Mouse (Mus musculus) layer of hippocampus, adult 9-10 months (tissue): Measurements from ENCODE around the gene Mvp.

Source experiments
- DNase-seq: peaks from one replicate; pipeline ENCODE4 v3.0.0; 2022; ENCODE audit warnings: low spot score

Gene Mvp

DNA sequence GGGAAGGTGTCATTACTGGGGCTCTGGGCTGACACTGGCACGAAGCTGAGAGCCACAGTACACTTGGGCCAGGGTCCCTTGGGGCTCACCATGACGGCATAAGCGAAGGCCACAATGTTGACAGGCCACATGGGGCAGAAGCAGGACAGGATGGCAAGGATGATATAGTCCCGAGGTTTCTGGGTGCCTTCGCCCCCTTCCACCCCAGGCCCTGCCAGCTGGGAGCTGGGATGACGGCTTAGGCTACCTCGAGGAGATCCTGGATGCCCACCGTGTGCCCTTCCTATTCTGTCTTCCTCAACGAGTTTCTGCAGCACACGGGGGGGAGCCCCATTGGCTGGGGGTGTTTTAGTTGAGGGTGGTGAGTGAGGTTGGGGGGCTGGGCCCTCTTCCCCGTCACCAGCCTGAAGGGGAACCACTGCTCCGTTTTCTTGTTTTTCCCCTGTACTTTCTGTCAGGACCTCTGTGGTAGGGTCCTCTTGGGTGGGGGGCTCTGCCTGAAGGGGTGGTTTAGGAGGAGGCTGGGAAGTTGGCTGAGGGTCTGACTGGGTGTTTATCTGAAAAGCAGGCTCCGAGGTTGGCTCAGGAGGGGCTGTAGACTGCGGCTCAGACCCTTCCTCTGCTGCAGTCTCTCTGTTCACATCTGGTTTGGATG, 5.0 kb upstream of the Mvp start:
- DNase-seq = no peak

DNA sequence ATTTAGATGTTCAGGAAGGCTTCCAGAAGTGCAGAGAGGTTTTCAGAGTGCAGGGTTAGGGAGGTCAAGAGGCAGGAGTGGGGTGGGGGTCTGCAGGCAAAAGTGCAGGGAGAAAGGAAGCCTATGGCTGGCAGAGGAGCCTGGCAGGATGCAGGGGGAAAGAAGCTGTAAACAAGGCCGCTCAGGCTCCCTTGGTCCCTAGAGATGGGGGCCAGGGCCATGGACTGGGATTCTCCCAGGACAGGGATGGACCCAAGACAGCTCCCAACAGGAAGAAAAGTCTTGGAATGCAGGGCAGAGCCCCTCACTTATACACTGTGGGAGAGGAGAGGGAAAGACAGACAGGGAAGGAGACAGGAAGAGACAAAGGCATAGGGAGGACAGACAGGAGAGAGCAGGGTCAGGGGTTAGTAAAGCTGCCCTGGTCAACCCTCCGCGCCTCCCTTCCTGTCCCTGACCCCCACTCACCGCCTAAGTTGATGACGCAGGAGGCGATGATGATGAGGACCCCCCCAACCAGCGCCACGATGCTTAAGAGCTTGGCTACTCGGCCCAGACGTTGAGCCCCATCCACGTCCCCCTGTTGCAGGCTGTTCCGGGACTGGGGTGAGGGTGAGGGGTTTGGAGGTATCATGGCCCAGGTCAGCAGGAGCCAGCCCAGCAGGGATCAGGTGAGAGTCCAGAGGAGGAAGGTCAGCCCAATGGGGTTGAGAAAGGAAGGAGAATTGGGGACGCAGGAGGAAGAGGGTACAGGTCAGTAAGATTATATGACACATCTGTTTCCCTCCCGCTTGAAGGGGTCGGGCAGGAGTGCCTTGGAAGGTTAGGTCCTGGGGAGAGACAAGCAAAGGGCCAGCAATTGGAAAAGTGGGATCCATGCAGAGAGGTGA, 4.2 kb upstream of the Mvp start:
- no peak for DNase-seq

DNA sequence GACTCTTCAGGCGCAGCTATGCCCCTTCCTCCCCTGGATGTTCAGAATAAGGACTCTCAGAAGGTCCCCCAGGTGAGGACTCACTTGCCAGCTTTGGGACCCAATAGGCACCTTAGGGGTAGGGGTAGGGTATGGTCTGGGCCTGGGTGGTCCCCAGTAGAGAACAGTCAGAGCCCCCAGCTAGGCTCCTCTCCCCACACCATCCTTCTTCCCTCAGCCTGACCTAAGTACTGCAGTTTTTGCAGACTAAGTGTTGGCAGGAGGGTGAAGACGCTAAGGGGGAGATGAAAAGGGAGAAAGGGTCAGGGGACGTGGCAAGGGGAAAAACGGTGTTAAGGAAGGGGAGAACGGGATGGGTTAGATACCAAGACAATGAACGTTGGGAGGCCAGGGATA, 3.5 kb upstream of the Mvp start:
- DNase-seq = no peak

DNA sequence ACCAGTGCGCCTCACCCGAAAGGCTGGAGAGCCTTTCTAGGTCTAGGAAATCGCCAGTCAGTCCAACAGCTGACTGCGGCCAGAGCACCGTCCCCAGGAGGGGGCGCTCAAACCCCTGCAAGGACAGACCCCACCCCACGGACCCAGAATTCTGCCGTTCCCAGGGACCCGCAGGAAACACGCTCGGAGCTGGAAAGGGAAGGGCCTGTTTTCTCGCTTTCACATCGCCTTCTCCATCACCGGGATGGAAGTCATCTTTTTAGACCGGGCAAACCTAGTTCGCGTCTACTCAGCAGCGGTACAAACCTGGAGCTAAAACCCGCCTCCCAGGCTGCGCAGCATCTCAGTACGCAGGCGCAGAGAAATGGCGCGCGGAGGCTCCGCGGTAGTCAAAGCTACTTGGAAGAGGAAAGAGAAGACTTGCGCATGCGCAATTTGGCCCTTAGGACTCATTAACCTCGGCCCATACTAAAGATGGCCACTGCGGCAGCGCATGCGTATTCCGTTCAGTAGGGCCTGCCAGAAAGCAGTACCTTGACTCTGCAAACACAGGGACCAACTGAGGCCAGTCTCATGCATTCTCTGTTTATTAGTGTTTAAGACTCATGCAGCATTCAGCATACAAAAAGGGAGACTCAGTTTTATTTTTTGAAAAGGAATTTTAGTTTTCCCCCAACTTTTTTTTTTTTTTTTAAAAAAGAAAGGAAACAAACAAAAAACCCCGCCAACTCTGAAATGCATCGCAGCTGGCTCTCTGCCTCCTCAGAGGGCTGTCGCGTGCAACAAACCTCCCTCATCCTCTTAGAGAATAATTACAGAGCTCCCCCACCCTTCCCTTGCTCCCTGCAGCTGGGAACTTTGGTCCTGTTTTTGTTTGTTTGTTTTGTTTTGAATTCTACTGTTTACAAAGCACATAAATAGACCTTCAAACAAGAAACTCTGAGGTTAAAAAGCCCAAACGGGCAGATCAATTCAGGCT, 2.8 kb upstream of the Mvp start, which contains the start of gene Pagr1a:
Gene Pagr1a (minus strand): TSS at position 382 of the 979 bp plus-strand sequence.
- peak; percentile 95 for DNase-seq

DNA sequence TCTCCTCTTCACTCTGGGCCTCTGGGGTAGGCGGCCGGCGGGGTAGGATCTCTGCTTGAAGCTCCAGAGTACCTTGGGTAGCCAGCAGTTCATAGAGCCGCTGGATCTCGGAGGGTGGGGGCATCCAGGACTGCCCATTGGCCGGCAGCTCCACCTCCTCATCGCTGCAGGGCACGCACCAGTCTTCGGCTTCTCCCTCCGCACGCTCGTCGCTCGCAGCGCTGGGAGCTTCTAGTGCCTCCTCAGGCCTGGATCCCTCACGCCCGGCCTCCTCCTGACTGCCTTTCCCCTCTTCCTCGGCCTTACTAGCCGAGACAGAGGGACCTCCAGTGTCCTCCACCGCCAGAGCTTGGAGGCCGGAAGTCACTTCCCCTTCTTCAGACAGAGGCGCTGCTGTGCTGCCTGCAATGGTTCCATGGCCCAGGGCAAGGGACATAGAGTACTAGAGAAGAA, 2.1 kb upstream of the Mvp start:
- no peak for DNase-seq

DNA sequence TGATC, 1.9 kb upstream of the Mvp start, which contains the start of gene Pagr1b:
Gene Pagr1b (minus strand): TSS at position 4 of the 5 bp plus-strand sequence.
- DNase-seq = no peak

DNA sequence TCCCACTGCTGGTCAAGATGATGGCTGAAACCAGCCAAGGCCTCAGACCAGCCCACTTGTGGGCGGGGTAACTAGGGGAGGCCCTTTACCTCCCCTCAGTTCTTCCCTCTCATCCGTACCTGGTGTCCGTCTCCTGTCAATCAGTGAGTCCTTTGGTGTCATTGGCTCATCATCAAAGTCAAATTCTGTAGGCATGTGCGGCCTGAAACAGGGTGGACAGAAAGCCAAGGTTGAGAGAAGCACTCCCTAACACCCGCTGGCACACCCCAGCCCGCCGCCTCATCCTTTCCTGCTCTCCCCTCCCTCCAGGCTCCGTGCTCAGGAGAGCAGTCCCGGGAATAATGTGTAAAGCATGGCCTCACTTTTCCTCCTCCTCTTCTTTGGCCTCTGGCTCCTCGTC, 1.7 kb upstream of the Mvp start:
- no peak for DNase-seq

DNA sequence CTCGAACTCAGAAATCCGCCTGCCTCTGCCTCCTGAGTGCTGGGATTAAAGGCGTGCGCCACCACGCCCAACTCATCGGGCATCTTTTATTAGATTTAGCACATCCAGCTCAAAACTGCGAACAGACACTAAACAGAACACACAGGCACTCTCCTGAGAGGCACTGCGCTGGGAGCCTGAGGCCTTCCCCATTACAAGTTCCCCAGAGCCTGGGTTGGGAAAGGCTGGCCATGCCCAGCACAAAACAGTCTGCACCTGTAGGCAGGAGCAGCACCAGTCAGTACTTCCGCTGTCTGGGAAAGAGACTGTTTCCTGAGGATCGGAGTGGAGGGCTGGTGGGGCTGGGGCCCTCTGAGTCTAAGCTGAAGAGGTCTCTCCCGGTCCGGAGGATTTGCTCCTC, 572 bp upstream of the Mvp start:
- DNase-seq = no peak

DNA sequence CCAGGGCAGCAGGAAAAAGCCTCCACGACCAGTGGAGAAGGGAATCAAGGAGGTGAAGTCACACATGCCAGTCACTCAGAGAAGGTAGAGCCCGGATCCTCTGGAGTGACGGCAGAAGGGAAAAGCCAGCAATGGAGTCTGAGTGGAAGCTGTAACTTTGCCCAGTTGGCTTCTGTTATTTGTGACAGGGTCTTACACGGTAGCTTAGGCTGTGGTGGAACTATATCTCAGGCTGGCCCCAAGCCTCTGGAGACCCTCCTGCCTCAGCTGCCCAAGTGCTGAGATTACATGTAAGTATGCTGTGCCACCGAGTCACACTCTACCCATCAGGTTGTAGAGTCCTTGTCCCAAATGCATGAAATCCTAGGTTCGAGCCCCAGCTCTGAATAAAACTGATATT, 1.0 kb downstream of the Mvp start:
- no peak for DNase-seq

DNA sequence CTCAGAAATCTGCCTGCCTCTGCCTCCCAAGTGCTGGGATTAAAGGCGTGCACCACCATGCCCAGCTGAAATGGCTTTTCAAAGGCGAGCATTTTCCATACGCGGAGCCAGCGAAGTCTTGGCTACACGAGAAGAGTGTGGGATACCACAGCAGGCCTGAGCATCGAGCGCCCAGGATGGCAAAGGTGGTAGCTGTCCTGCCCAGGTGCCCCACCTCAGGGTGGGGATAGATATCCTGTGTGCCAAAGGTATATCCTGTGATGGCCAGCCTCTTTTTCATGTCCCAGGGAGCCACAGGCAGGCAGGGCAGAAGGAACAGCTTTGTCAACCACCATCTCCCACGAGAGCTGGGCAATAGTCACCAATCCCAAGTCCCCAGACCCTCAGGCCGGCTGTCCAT, 1.6 kb downstream of the Mvp start:
- no peak for DNase-seq

DNA sequence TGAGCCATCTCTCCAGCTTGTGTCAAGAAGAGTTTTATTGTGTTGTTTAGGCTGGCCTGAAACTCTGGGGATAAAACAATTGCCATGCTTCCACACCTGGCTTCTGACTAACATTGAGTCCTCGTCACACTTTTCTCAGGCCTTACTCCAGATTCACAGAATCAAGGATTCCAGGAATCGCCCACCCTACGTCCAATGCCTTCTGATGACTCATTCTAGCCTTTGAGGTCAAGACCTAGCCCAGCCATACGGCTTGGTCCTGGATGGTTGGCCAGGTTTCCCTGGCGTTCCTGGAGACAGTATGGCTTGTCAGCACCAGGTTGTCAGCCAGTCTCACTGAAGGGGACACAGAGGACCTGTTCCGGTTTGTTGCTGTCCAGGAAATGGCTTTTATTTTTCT, 2.0 kb downstream of the Mvp start:
- DNase-seq = no peak

DNA sequence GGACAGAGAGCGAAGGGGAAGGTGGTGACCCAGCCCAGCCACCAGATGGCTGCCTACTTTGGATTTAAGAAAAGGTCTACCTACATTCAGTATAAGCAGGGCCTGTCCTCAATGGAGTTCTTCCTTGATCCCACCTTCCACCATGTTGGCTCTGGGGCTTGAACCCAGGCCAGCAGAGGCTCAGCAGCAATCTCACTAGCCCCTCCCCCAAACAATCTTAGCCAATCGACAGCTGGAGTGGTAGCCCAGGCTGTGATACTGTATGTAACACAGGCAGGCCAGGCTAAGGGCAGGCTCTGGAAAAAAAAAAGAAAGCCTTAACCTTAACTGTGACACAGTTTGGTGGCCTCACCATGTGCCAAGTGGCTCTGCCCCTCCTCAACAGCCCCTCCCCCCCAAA, 2.7 kb downstream of the Mvp start:
- no peak for DNase-seq

DNA sequence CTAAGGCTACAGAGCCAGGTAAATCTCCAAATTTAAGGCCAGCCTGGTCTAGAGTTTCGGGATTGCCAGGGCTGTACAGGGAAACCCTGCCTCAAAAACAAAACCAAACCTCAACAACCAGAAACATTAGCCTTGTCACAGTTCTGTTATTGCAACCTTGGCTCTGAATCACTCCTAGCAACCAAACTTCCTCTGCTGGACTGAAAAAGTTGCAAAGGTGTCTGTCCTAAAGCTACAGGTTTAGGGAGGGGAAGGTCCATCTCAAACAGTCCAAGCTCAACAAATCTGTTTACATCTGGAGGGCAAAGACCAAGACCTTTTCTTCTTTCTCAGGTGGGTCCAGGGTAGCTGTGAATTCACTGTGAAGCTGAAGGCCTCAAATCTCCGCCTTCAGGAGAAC, 3.4 kb downstream of the Mvp start:
- no peak for DNase-seq

DNA sequence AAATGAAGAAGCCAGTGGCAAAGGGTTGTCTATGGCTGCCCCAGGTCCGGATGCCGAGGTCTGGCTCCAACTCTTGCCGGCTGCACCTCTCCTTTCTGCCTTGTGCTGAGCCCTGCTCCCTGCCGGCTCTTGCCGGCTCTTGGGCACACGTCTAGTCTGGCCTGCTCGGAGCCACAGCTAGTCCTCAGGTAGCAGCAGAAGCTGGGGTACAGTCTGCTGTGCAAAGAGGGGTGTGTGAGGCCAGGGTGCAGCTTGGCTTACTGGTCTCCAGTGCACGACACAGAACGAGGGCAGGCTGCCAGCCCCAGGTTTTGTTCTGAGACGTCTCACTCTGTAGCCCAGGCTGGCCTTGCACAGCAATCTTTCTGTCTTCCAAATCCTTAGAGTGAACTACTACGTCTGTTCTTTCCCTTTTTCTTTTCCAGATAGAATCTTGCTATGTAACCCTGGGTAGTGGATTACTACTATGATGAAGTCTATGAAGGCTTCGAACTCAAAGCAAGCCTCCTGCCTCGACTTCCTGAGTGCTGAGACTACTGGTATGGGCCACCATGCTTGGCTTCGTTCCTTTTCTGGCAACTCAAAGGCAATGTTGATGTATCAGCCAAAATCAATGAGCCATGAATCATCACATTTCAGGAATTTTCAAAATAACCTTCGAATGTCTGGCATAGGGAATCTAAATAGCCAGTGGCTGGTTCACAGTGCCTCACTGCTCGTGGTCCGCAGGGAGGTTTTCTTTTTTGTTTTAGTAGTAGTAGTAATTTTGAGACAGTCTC, 4.9 kb downstream of the Mvp start:
- DNase-seq = no peak

DNA sequence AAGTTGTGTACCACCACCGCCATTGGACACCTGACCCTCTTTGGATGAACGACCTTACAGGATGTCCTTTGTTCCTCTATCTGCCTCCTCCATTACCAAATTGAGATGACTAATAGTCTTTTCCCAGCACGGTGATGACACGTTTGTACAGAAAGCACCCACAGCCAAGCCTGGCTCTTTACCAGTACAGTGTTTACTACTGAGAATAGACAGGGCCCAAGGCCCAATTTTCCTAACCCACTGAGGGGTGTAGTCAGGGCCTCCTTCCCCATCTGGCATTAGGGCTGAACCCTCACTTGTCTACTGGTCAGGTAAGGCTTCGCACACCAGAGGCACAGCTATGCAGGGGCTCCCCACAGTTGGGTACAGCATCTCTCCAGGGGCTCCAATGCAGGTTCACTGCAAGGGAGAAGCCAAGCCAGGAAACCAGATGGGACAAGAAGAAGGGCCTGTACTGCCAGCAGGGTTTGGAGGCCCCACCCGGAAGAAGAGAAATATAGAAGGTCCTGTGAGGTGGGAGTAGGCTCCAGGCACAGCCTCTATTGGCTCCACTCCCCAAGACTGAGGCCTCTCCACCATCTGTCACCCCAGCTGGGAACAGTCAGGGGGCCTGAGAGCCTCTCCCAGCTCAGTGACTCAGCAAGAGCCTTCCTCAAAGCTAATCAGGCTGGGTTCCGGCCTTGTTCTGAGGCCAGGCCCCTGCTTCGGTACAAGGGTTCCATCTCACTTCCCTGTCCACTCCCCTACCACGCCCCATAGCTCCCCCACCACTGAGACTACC, 6.0 kb downstream of the Mvp start:
- peak; percentile 74 for DNase-seq

DNA sequence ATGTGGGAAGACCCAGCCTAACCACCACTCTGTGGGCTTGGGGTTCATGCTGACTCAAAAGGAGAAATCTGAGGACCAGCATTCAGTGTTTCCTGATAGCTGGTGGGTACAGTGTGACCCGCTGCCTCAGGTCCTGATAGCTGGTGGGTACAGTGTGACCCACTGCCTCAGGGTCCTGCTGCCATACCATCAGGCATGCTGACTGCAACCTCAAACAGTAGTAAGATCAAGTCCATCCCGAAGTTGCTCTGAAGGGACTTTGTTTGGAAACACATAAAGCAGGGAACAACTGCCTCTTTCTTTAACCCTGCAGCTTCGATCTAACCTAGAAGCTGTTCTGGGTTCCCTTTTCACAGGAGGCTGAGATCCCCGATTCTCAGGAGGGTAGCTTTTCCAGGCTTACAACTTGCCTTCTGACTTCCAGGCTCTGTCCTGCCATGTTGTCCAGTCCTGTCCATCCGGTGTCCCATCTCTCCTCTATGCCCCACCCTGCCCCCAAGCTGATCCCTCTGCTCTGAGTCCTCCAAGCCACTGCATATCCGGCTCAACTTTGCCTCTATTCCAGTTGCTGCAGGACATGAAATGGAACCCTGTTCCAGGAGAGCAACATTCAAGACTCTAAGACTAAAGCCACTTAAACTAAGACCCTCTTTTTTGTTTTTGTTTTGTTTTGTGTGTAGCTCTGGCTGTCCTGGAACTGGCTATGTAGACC, 7.0 kb downstream of the Mvp start:
- no peak for DNase-seq

DNA sequence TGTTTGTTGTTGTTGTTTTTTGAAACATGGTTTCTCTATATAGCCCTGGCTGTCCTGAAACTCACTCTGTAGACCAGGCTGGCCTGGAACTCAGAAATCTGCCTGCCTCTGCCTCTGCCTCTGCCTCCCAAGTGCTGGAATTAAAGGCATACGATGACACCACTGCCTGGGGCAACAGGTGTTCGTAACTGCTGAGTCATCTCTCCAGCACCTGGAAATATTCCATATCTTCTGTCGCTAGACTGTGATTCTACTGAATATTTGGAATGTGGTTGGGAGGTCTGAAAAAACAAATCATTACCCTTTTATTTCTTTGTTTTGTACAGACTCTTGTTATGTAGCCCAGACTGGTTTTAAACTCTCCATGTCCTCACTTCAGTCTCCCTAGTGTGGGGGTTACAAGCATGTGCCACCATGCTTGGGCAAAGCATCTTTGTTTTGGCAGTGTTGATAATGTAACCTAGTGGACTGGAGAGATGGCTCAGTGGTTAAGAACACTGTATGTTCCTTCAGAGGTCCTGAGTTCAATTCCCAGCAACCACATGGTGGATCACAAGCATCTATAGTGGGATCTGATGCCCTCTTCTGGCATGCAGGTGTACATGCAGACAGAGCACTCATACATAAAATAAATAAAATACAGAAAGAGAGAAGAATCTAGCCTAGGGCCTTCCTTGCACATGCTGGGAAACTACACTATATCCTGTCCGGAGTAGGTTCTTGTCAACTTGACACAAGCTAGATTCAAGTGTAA, 10.1 kb downstream of the Mvp start:
- no peak for DNase-seq

DNA sequence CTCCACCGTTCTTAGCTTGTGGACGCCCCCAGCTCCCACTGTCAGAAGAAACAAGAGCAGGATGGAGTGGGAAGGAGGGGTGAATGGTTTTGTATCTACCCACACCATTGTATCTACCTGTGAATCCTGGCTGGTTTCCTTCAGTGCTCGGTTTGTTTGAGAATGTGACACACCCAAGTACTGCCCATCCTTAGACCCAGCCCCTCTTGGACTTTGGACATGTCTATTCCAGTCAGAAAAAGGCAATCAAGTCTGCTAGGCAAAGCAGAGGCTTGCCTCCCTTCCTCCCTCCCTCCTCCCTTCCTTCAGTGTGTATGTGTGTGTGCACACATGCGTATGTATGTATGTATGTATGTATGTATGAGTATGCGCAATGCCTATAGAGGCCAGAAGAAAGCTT, 10.8 kb downstream of the Mvp start:
- DNase-seq = no peak

DNA sequence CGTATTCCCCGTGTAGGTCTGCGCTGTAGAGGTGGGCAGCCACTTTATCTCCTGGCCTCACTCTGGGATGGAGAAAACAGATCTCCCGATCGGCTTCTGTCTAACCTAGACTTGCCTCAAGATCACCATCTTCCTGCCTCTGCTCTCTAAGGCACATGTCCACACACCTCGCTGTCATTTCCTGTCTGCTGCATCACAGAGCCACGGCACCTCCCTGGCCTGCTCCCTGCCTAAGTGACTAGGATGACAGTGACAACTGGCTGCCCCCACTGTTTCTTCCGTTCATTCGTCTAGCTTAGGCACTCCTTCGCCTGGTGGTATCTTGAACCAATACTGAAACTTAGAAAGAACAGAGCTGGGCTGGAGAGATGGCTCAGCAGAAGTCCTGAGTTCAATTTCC, 14.9 kb downstream of the Mvp start:
- DNase-seq = no peak

DNA sequence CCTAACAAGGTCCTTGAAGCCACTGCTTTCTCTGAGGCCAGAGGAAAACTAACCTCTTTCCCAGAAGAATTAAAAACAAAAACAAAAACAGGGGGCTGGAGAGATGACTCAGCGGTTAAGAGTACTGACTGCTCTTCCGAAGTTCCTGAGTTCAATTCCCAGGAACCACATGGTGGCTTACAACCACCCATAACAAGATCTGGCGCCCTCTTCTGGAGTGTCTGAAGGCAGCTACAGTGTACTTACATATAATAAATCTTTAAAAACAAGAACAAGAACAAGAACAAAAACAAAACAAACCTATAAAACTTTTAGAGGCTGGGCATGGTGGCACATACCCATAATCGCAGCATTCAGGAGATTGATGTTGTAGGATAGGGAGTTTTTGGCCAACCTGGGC, 18.0 kb downstream of the Mvp start:
- DNase-seq = no peak
